Mouse (Mus musculus) embryonic stem cell, embryonic (primary cell): ENCODE data around the gene Tgfb2.

ENCODE experiments used
- CTCF ChIA-PET, 4 experiments: fragments of 300-600 bp in 2 of 4; fragments of 350-600 bp in 2 of 4; sonication (Branson Sonifier 250); formaldehyde crosslinking; loops; one replicate each; lab custom pipeline; 2022; ENCODE audit warnings: inconsistent platforms in 2 of 4; lab: Charles Lee
- POLR2A ChIA-PET, 4 experiments: fragments of 300-600 bp in 2 of 4; fragments of 350-600 bp in 2 of 4; sonication (Branson Sonifier 250); formaldehyde crosslinking; loops; one replicate each; lab custom pipeline; 2022; ENCODE audit warnings: antibody characterized with exemption in 4 of 4, inconsistent platforms in 1 of 4; lab: Charles Lee

The Tgfb2 gene

GRCm38 (mm10) chr1:186712802-186713471 is 7.1 kb upstream of the Tgfb2 start:
- ChIA-PET CTCF (interaction anchor here (0.5 to 2.3 kb wide), 25 partner anchors 9 to 1212 kb away, joined by 3 to 22 read pairs (median 3); no protein-coding TSS in a partner anchor), POLR2A (interaction anchor here in 1 of 4 experiments (0.6 to 1.7 kb wide), 3 partner anchors 10 to 1071 kb away, joined by 4 to 8 read pairs (median 6); no protein-coding TSS in a partner anchor)

- ChIA-PET CTCF (interaction anchor here in 3 of 4 experiments (0.5 to 1.3 kb wide), 6 partner anchors 12 to 1975 kb away, joined by 3 to 5 read pairs (median 4); no protein-coding TSS in a partner anchor), POLR2A (interaction anchor here in 3 of 4 experiments (0.5 to 1.9 kb wide), 10 partner anchors 9 to 625 kb away, joined by 3 to 10 read pairs (median 3); partner anchors contain the start of genes Lyplal1 (in 1 of the 3) and Rrp15 (in 1 of the 3))
Observed at GRCm38 (mm10) chr1:186705203-186705914, 430 bp downstream of the Tgfb2 start.

- ChIA-PET CTCF (interaction anchor here in 1 of 4 experiments (1.3 kb wide), 1 partner anchor 18 kb away, joined by 5 read pairs; no protein-coding TSS in a partner anchor), POLR2A (interaction anchor here in 2 of 4 experiments (0.7 to 1.5 kb wide), 3 partner anchors 11 to 194 kb away, joined by 3 read pairs; no protein-coding TSS in a partner anchor)
Observed at GRCm38 (mm10) chr1:186703980-186704701, 1.6 kb downstream of the Tgfb2 start.

- ChIA-PET POLR2A (interaction anchor here in 2 of 4 experiments (0.7 to 1.5 kb wide), 3 partner anchors 12 to 193 kb away, joined by 3 read pairs; no protein-coding TSS in a partner anchor), CTCF (interaction anchor here in 1 of 4 experiments (1.3 kb wide), 1 partner anchor 19 kb away, joined by 5 read pairs; no protein-coding TSS in a partner anchor)
Observed at GRCm38 (mm10) chr1:186703256-186703979, 2.4 kb downstream of the Tgfb2 start.

GRCm38 (mm10) chr1:186702391-186703255 is 3.2 kb downstream of the Tgfb2 start:
- ChIA-PET CTCF (no interaction called here), POLR2A (interaction anchor here in 1 of 4 experiments (1.1 kb wide), 1 partner anchor 13 kb away, joined by 3 read pairs; no protein-coding TSS in a partner anchor)

GRCm38 (mm10) chr1:186701206-186701905 is 4.4 kb downstream of the Tgfb2 start:
- ChIA-PET CTCF (interaction anchor here in 1 of 4 experiments (0.6 kb wide), 1 partner anchor 1200 kb away, joined by 4 read pairs; no protein-coding TSS in a partner anchor), POLR2A (interaction anchor here in 2 of 4 experiments (0.6 to 0.9 kb wide), 2 partner anchors 16 to 515 kb away, joined by 3 read pairs; no protein-coding TSS in a partner anchor)

GRCm38 (mm10) chr1:186700496-186700895 is 5.3 kb downstream of the Tgfb2 start:
- CTCF ChIA-PET, result no interaction called here
- POLR2A ChIA-PET, result interaction anchor here in 1 of 4 experiments (0.9 kb wide), 1 partner anchor 17 kb away, joined by 3 read pairs; no protein-coding TSS in a partner anchor

- POLR2A ChIA-PET, result interaction anchor here in 1 of 4 experiments (0.9 to 1.6 kb wide), 2 partner anchors 21 to 241 kb away, joined by 3 to 4 read pairs; no protein-coding TSS in a partner anchor
Observed at GRCm38 (mm10) chr1:186698583-186699338, 7.0 kb downstream of the Tgfb2 start.

GRCm38 (mm10) chr1:186696231-186696630 is 9.6 kb downstream of the Tgfb2 start:
- ChIA-PET CTCF (interaction anchor here in 1 of 4 experiments (0.5 to 1.3 kb wide), 2 partner anchors 26 to 239 kb away, joined by 3 read pairs; no protein-coding TSS in a partner anchor), POLR2A (interaction anchor here in 1 of 4 experiments (0.8 kb wide), 1 partner anchor 64 kb away, joined by 3 read pairs; no protein-coding TSS in a partner anchor)

More at GRCm38 (mm10) chr1:186698583-186699338, 7.0 kb downstream of the Tgfb2 start:
- CTCF ChIA-PET, result interaction anchor here in 3 of 4 experiments (0.5 to 1.3 kb wide), 3 partner anchors 17 to 72 kb away, joined by 4 read pairs; no protein-coding TSS in a partner anchor

GRCm38 (mm10) chr1:186695361-186695760 is 10.4 kb downstream of the Tgfb2 start:
- POLR2A ChIA-PET, result no interaction called here
- CTCF ChIA-PET, result interaction anchor here in 2 of 4 experiments (0.6 to 0.9 kb wide), 2 partner anchors 18 to 26 kb away, joined by 3 read pairs; no protein-coding TSS in a partner anchor

- ChIA-PET POLR2A (no interaction called here), CTCF (no interaction called here)
Observed at GRCm38 (mm10) chr1:186692370-186692769, 13.4 kb downstream of the Tgfb2 start.

GRCm38 (mm10) chr1:186691708-186692107 is 14.1 kb downstream of the Tgfb2 start:
- POLR2A ChIA-PET, result no interaction called here
- CTCF ChIA-PET, result no interaction called here

GRCm38 (mm10) chr1:186684041-186684440 is 21.7 kb downstream of the Tgfb2 start:
- ChIA-PET POLR2A (no interaction called here), CTCF (no interaction called here)

GRCm38 (mm10) chr1:186682606-186683005 is 23.2 kb downstream of the Tgfb2 start:
- ChIA-PET POLR2A (no interaction called here), CTCF (interaction anchor here in 1 of 4 experiments (0.6 kb wide), 1 partner anchor 88 kb away, joined by 3 read pairs; no protein-coding TSS in a partner anchor)

- POLR2A ChIA-PET, result no interaction called here
Observed at GRCm38 (mm10) chr1:186677614-186678013, 28.2 kb downstream of the Tgfb2 start.

More at GRCm38 (mm10) chr1:186677614-186678013, 28.2 kb downstream of the Tgfb2 start:
- CTCF ChIA-PET, result interaction anchor here in 1 of 4 experiments (0.7 kb wide), 1 partner anchor 35 kb away, joined by 3 read pairs; no protein-coding TSS in a partner anchor
